In the genomic region with DNA sequence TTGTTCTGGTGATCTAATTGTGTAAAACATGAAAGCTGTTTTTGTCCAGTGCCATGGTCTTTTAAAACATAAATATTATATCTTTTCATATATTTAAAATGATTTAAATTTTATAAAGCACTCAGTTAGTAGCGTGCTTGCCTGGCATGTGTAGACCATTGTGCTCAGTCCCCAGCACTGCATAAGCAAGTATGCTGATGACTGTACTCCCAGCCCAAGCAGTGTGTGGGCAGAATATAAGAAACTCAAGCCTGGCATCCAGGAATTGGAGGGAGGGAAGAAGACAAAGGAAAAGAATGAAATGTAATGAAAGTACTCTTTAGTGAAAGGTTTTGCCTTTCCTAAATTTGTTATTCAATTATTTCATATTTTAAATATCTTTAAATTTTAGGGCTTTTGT, we compare ENCODE assay signal across 15 mouse cellular contexts.
"Had no signal": no experiment of that assay in that cellular context is flagged by ENCODE, and none has a peak within 500 bp of the region (broad histone marks: within the 10 kb centered on the region; RNA-seq: fewer than 3 reads in every experiment).

No protein-coding gene starts in this region.

- H3K27ac ChIP-seq: neural tube, embryonic 12.5 days; neural tube, embryonic 13.5 days; neural tube, embryonic 15.5 days; stomach, embryonic 15.5 days; stomach, postnatal 0 days had no signal

- H3K4me1 ChIP-seq: neural tube, embryonic 12.5 days; neural tube, embryonic 13.5 days; neural tube, embryonic 15.5 days; stomach, embryonic 15.5 days had no signal

- H3K27me3 ChIP-seq: neural tube, embryonic 12.5 days; neural tube, embryonic 13.5 days; neural tube, embryonic 15.5 days; stomach, embryonic 15.5 days had no signal

- DNase-seq: retina, postnatal 1 day; right cerebral cortex, postnatal 14 days; right cerebral cortex, postnatal 4 days; spleen, adult 18-20 months; thymus, adult 18-20 months; thymus, adult 2 months; thymus, postnatal 14 days; thymus, postnatal 25 days; thymus, postnatal 36 days; thymus, postnatal 4 days had no signal

- H3K4me3 ChIP-seq: neural tube, embryonic 12.5 days; neural tube, embryonic 13.5 days; neural tube, embryonic 15.5 days; stomach, embryonic 15.5 days had no signal

- H3K4me2 ChIP-seq: neural tube, embryonic 12.5 days; neural tube, embryonic 13.5 days; neural tube, embryonic 15.5 days; stomach, embryonic 15.5 days had no signal

- H3K9me3 ChIP-seq: neural tube, embryonic 12.5 days; neural tube, embryonic 13.5 days; neural tube, embryonic 15.5 days; stomach, embryonic 15.5 days had no signal

- H3K36me3 ChIP-seq: neural tube, embryonic 12.5 days; stomach, embryonic 15.5 days had no signal

- H3K9ac ChIP-seq: neural tube, embryonic 12.5 days; neural tube, embryonic 13.5 days; neural tube, embryonic 15.5 days; stomach, embryonic 15.5 days had no signal
